Mouse (Mus musculus) liver, postnatal 0 days (tissue): ENCODE results near the gene Rhoa.

Source experiments
- CTCF ChIP-seq: sonication (generic); IDR thresholded peaks from 2 replicates; pipeline ENCODE4 v1.5.1; 2016; ENCODE audit warnings: antibody characterized with exemption, low read depth
- EP300 ChIP-seq: IDR thresholded peaks from 2 replicates; pipeline ENCODE4 v1.6.1; 2016; ENCODE audit warnings: antibody characterized with exemption, low read depth, mild to moderate bottlenecking

DNA sequence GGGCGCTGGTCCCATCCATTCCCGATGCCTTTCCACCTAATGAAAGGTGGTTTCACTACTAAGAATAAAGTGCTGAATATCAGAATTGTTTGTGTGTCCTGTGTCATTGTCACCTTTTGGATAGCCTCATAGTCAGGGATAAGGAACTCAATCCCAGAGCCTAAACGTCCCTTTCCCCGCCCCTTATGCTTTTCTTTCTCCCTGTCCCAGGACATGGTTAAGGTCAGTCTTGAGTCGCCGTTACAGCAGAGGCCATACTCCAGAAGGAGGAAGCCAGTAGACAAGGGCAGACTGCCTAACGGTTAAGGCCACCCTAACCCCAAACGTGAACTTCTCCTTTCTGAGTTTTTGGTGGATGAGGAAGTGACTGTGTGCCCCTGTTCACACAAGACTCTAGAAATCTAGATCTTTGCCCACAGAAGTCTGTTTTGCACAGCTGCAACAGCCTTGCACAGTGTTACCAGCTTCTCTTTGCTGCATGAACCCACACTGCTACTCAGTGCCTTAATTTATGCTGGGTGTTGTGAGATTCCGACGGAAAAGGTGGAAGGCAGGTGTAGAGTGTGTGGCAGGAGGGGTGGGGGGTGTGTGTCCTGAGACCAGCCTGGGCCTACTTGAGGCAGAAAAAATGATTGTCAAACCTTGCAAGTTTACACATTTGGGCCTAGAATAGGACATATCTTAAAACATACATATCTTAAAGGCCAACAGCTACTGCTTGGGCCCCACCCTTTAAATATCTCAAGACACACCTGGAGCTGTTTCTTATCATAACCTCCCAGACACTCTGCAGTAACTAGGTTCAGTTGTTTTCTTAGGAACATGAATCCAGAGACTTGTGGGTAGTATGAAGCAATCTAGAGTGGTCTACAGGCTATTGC is 34.6 kb downstream of the Rhoa start:
- TF ChIP-seq EP300, result peak; percentile 100
- TF ChIP-seq CTCF, result no peak
